Mouse (Mus musculus) layer of hippocampus, postnatal 10 days (tissue): ENCODE data around the gene Uckl1. TPM values are rescaled to one million over a fixed set of nuclear protein-coding genes. Genes with fewer than 3 reads are reported as not detected.

ENCODE experiments used
- DNase-seq, 2 experiments: peaks; one replicate each; pipeline ENCODE4 v3.0.0; 2021; ENCODE audit warnings: low spot score in 2 of 2
- total RNA-seq, 2 experiments: library from RNA; stranded (reverse); gene quantifications; 2 replicates each; pipeline ENCODE4 v1.2.3; 2021

The Uckl1 gene
- total RNA-seq, 2 experiments from 2014 or later: 40.4 to 44.3 TPM

GRCm38 (mm10) chr2:181573961-181574360 lies 10.7 kb downstream of the Uckl1 start:
- DNase-seq: no peak

- DNase-seq: no peak
Observed at GRCm38 (mm10) chr2:181572921-181573920, 11.5 kb downstream of the Uckl1 start.

- no peak for DNase-seq
Observed at GRCm38 (mm10) chr2:181571941-181572670, 12.6 kb downstream of the Uckl1 start.

- no peak for DNase-seq
Observed at GRCm38 (mm10) chr2:181570921-181571595, 13.6 kb downstream of the Uckl1 start.

- DNase-seq: no peak
Observed at GRCm38 (mm10) chr2:181570375-181570774, 14.3 kb downstream of the Uckl1 start.

GRCm38 (mm10) chr2:181569856-181570255 lies 14.8 kb downstream of the Uckl1 start:
- no peak for DNase-seq

GRCm38 (mm10) chr2:181568272-181569008 lies 16.3 kb downstream of the Uckl1 start:
- no peak for DNase-seq

- no peak for DNase-seq
Observed at GRCm38 (mm10) chr2:181567338-181567737, 17.4 kb downstream of the Uckl1 start.

GRCm38 (mm10) chr2:181553772-181554171 lies 30.9 kb downstream of the Uckl1 start:
- DNase-seq: no peak

- no peak for DNase-seq
Observed at GRCm38 (mm10) chr2:181550233-181550632, 34.5 kb downstream of the Uckl1 start.

- DNase-seq: no peak
Observed at GRCm38 (mm10) chr2:181548682-181549081, 36.0 kb downstream of the Uckl1 start.

- DNase-seq: no peak
Observed at GRCm38 (mm10) chr2:181548227-181548626, 36.5 kb downstream of the Uckl1 start.

- DNase-seq: no peak
Observed at GRCm38 (mm10) chr2:181546142-181546541, 38.5 kb downstream of the Uckl1 start.

- no peak for DNase-seq
Observed at GRCm38 (mm10) chr2:181541761-181542380, 42.8 kb downstream of the Uckl1 start.

GRCm38 (mm10) chr2:181537444-181538047 lies 47.1 kb downstream of the Uckl1 start:
- peak; percentile 34 to 35 for DNase-seq

GRCm38 (mm10) chr2:181536410-181536809 lies 48.3 kb downstream of the Uckl1 start:
- no peak for DNase-seq

GRCm38 (mm10) chr2:181532589-181532988 lies 52.1 kb downstream of the Uckl1 start:
- no peak for DNase-seq

- no peak for DNase-seq
Observed at GRCm38 (mm10) chr2:181529076-181529475, 55.6 kb downstream of the Uckl1 start.

GRCm38 (mm10) chr2:181525526-181525925 lies 59.2 kb downstream of the Uckl1 start:
- no peak for DNase-seq

- peak; percentile 20 to 28 for DNase-seq
Observed at GRCm38 (mm10) chr2:181522811-181523210, 61.9 kb downstream of the Uckl1 start.
